Mouse (Mus musculus): ENCODE results near the gene Dhrs11. TPM values are rescaled to one million over a fixed set of nuclear protein-coding genes. Genes with fewer than 3 reads are reported as not detected.
"Not testable (repeated sequence)": the region's sequence is repeated elsewhere in the genome, so short reads cannot be mapped to it uniquely, and the experiment has no call there.

Dhrs11 gene
- polyA plus RNA-seq, 1 experiment from 2014 or later: 10.7 TPM

- 64% methylated on average over 7 of the region's 7 CpGs for WGBS
- no peaks in the 10 kb centered on the region for H3K4me1 ChIP-seq (replicated peaks; ENCODE audit: control insufficient read depth, insufficient read depth)
- no peak for TF ChIP-seq EP300 (optimal IDR thresholded peaks at IDR 0.05)
- H3K9ac ChIP-seq (ENCODE audit: low read length): no peak overlapping the region
- H3K27me3 ChIP-seq (ENCODE audit: control insufficient read depth, insufficient read depth, low read length): no peaks in the 10 kb centered on the region
- peaks cover 8% of the 10 kb centered on the region for H3K36me3 ChIP-seq (ENCODE audit: control insufficient read depth, insufficient read depth, low read length)
- ATAC-seq (ENCODE audit: low FRiP score, low TSS enrichment): no peak
- no peaks in the 10 kb centered on the region for H3K9me3 ChIP-seq (ENCODE audit: control insufficient read depth, low read length)
- no peak for DNase-seq (ENCODE audit: low spot score)
- no peak overlapping the region for H3K4me3 ChIP-seq (ENCODE audit: low read depth, low read length)
- no peak overlapping the region for H3K4me2 ChIP-seq (replicated peaks; ENCODE audit: low read depth)
- no peak overlapping the region for H3K27ac ChIP-seq (replicated peaks)
These were observed 18.8 kb upstream of the Dhrs11 start for GRCm38 (mm10) chr11:84847475-84848090.

- ATAC-seq (ENCODE audit: low FRiP score, low TSS enrichment): no peak
- H3K27me3 ChIP-seq (ENCODE audit: control insufficient read depth, insufficient read depth, low read length): no peaks in the 10 kb centered on the region
- TF ChIP-seq CTCF (IDR thresholded peaks at IDR 0.05; ENCODE audit: low read depth) (no peak), EP300 (optimal IDR thresholded peaks at IDR 0.05) (no peak)
- no peak overlapping the region for H3K27ac ChIP-seq (replicated peaks)
- peaks cover 8% of the 10 kb centered on the region for H3K36me3 ChIP-seq (ENCODE audit: control insufficient read depth, insufficient read depth, low read length)
- no peak overlapping the region for H3K4me3 ChIP-seq (ENCODE audit: low read depth, low read length)
- H3K4me2 ChIP-seq (replicated peaks; ENCODE audit: low read depth): no peak overlapping the region
- 97% methylated on average over 15 of the region's 15 CpGs for WGBS
- no peak overlapping the region for H3K9ac ChIP-seq (ENCODE audit: low read length)
- H3K9me3 ChIP-seq (ENCODE audit: control insufficient read depth, low read length): no peaks in the 10 kb centered on the region
- no peaks in the 10 kb centered on the region for H3K4me1 ChIP-seq (replicated peaks; ENCODE audit: control insufficient read depth, insufficient read depth)
- DNase-seq (ENCODE audit: low spot score): no peak
These were observed 18.1 kb upstream of the Dhrs11 start for GRCm38 (mm10) chr11:84846741-84847474.

- Histone ChIP-seq H3K9ac (ENCODE audit: low read length) (no peak overlapping the region), H3K9me3 (ENCODE audit: control insufficient read depth, low read length) (no peaks in the 10 kb centered on the region), H3K4me3 (ENCODE audit: low read depth, low read length) (no peak overlapping the region), H3K27ac (replicated peaks) (no peak overlapping the region), H3K4me1 (replicated peaks; ENCODE audit: control insufficient read depth, insufficient read depth) (no peaks in the 10 kb centered on the region), H3K4me2 (replicated peaks; ENCODE audit: low read depth) (no peak overlapping the region), H3K36me3 (ENCODE audit: control insufficient read depth, insufficient read depth, low read length) (peaks cover 12% of the 10 kb centered on the region), H3K27me3 (ENCODE audit: control insufficient read depth, insufficient read depth, low read length) (no peaks in the 10 kb centered on the region)
- ATAC-seq (ENCODE audit: low FRiP score, low TSS enrichment): no peak
- DNase-seq (ENCODE audit: low spot score): no peak
- no peak for TF ChIP-seq EP300 (optimal IDR thresholded peaks at IDR 0.05)
- peak; percentile 40; the same call in 1 of the 2 replicates for TF ChIP-seq CTCF (IDR thresholded peaks at IDR 0.05; ENCODE audit: low read depth)
- 90% methylated on average over 2 of the region's 2 CpGs for WGBS
These were observed 10.5 kb upstream of the Dhrs11 start for GRCm38 (mm10) chr11:84839330-84839729.

- 73% methylated on average over 11 of the region's 11 CpGs for WGBS
- not testable (repeated sequence) for ATAC-seq (ENCODE audit: low FRiP score, low TSS enrichment); DNase-seq (ENCODE audit: low spot score)
These were observed 701 bp upstream of the Dhrs11 start for GRCm38 (mm10) chr11:84829495-84829894.

GRCm38 (mm10) chr11:84827901-84828503 is 792 bp downstream of the Dhrs11 start:
- Histone ChIP-seq H3K36me3 (ENCODE audit: control insufficient read depth, insufficient read depth, low read length) (peaks cover 7% of the 10 kb centered on the region; the same call in 1 of the 2 replicates), H3K27me3 (ENCODE audit: control insufficient read depth, insufficient read depth, low read length) (no peaks in the 10 kb centered on the region), H3K9me3 (ENCODE audit: control insufficient read depth, low read length) (no peaks in the 10 kb centered on the region), H3K4me2 (replicated peaks; ENCODE audit: low read depth) (peak overlapping the region; percentile 95), H3K4me3 (ENCODE audit: low read depth, low read length) (peak overlapping the region; percentile 78), H3K27ac (replicated peaks) (peak overlapping the region; percentile 81; the same call in 1 of the 2 replicates), H3K9ac (ENCODE audit: low read length) (peak overlapping the region; percentile 76), H3K4me1 (replicated peaks; ENCODE audit: control insufficient read depth, insufficient read depth) (peaks cover 2% of the 10 kb centered on the region)
- DNase-seq (ENCODE audit: low spot score) (no peak), ATAC-seq (ENCODE audit: low FRiP score, low TSS enrichment) (no peak)
- no peak for TF ChIP-seq EP300 (optimal IDR thresholded peaks at IDR 0.05)
- TF ChIP-seq CTCF (IDR thresholded peaks at IDR 0.05; ENCODE audit: low read depth): no peak
- 54% methylated on average over 3 of the region's 3 CpGs for WGBS

More at GRCm38 (mm10) chr11:84829495-84829894, 701 bp upstream of the Dhrs11 start:
- Histone ChIP-seq H3K36me3 (ENCODE audit: control insufficient read depth, insufficient read depth, low read length) (peaks cover 10% of the 10 kb centered on the region; the same call in 1 of the 2 replicates), H3K27ac (replicated peaks) (peak overlapping the region; percentile 81), H3K9ac (ENCODE audit: low read length) (peak overlapping the region; percentile 76), H3K4me3 (ENCODE audit: low read depth, low read length) (peak overlapping the region; percentile 78), H3K4me2 (replicated peaks; ENCODE audit: low read depth) (peak overlapping the region; percentile 95)
- not testable (repeated sequence) for H3K27me3 ChIP-seq (ENCODE audit: control insufficient read depth, insufficient read depth, low read length); H3K4me1 ChIP-seq (replicated peaks; ENCODE audit: control insufficient read depth, insufficient read depth); H3K9me3 ChIP-seq (ENCODE audit: control insufficient read depth, low read length)

GRCm38 (mm10) chr11:84827492-84827891 is 1.3 kb downstream of the Dhrs11 start:
- ATAC-seq (ENCODE audit: low FRiP score, low TSS enrichment): no peak
- peaks cover 6% of the 10 kb centered on the region; the same call in 1 of the 2 replicates for H3K36me3 ChIP-seq (ENCODE audit: control insufficient read depth, insufficient read depth, low read length)
- no peaks in the 10 kb centered on the region for H3K9me3 ChIP-seq (ENCODE audit: control insufficient read depth, low read length)

More at GRCm38 (mm10) chr11:84827492-84827891, 1.3 kb downstream of the Dhrs11 start:
- no peak overlapping the region for H3K4me2 ChIP-seq (replicated peaks; ENCODE audit: low read depth)
- peaks cover 2% of the 10 kb centered on the region for H3K4me1 ChIP-seq (replicated peaks; ENCODE audit: control insufficient read depth, insufficient read depth)
- H3K9ac ChIP-seq (ENCODE audit: low read length): no peak overlapping the region
- no peaks in the 10 kb centered on the region for H3K27me3 ChIP-seq (ENCODE audit: control insufficient read depth, insufficient read depth, low read length)
- no peak for DNase-seq (ENCODE audit: low spot score)
- no peak overlapping the region for H3K27ac ChIP-seq (replicated peaks)
- TF ChIP-seq EP300 (optimal IDR thresholded peaks at IDR 0.05): no peak
- TF ChIP-seq CTCF (IDR thresholded peaks at IDR 0.05; ENCODE audit: low read depth): no peak
- H3K4me3 ChIP-seq (ENCODE audit: low read depth, low read length): no peak overlapping the region

Data from stomach, postnatal 0 days (tissue).